Mouse (Mus musculus) heart, postnatal 0 days (tissue): ENCODE measurements around the gene Gpr162.

Experiments
- CTCF ChIP-seq: IDR thresholded peaks from 2 replicates; pipeline ENCODE4 v1.5.1; 2016; ENCODE audit warnings: antibody characterized with exemption, control low read depth, low read depth
- EP300 ChIP-seq: IDR thresholded peaks from 2 replicates; pipeline ENCODE4 v1.6.1; 2016; ENCODE audit warnings: antibody characterized with exemption, low read depth

DNA sequence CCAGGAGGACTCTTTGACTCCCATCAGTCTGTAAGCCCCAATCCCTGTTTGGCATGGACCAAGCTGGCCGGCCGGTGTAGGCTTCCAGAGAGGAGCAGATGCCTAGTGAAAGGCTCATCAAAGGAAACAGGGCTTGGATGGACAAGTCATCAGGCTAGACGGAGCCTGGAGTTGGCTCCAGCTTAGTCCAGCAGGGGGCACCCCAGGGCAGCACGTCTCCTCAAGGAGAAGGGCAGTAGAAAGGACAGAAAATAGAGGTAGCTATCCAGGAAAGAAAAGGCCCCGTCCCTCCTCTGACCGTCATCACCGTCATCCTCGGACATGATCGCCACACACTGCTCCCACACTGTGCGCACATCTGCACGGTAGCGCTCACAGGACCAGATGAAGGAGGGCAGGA is 4.1 kb downstream of the Gpr162 start:
- TF ChIP-seq CTCF (peak; percentile 92), EP300 (no peak)
